Mouse (Mus musculus) heart, postnatal 0 days (tissue): ENCODE data around the gene Ubap1l.

Experiments used
- CTCF ChIP-seq: IDR thresholded peaks from 2 replicates; pipeline ENCODE4 v1.5.1; 2016; ENCODE audit warnings: antibody characterized with exemption, control low read depth, low read depth
- EP300 ChIP-seq: IDR thresholded peaks from 2 replicates; pipeline ENCODE4 v1.6.1; 2016; ENCODE audit warnings: antibody characterized with exemption, low read depth

DNA sequence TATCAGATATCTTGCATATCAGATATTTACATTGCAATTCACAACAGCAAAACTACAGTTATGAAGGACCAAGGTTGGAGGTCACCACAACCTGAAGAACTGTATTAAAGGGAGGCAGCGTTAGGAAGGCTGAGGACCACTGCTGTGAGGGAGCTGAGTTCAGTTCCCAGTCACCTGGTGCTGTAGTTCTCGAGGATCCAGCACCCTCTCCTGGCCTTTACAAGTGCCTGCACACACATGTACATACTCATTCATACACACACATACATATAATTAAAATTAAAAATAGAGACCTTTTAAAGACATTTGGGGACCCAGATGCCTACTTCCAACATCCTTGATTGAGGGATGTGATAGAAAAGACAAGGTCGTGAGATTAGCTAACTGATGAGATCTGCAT lies 58.8 kb downstream of the Ubap1l start:
- no peak for TF ChIP-seq CTCF
- TF ChIP-seq EP300, result no peak
